Mouse (Mus musculus): ENCODE measurements at regions not wholly inside any gene's neighbourhood (a gene's known extent, or its start where the extent isn't known, plus 50 kb on each side); places are given as distances from the start of the nearest gene placed in this dataset.

- DNase-seq (ENCODE audit: low read depth), result no peak
These were observed 590.0 kb downstream of the Iqcm start for GRCm38 (mm10) chr8:76038526-76038925.

GRCm38 (mm10) chr8:76052003-76052402 lies 603.5 kb downstream of the Iqcm start:
- DNase-seq (ENCODE audit: low read depth), result no peak

GRCm38 (mm10) chr8:76067721-76068120 lies 619.2 kb downstream of the Iqcm start:
- DNase-seq (ENCODE audit: low read depth), result peak; percentile 73

DNA sequence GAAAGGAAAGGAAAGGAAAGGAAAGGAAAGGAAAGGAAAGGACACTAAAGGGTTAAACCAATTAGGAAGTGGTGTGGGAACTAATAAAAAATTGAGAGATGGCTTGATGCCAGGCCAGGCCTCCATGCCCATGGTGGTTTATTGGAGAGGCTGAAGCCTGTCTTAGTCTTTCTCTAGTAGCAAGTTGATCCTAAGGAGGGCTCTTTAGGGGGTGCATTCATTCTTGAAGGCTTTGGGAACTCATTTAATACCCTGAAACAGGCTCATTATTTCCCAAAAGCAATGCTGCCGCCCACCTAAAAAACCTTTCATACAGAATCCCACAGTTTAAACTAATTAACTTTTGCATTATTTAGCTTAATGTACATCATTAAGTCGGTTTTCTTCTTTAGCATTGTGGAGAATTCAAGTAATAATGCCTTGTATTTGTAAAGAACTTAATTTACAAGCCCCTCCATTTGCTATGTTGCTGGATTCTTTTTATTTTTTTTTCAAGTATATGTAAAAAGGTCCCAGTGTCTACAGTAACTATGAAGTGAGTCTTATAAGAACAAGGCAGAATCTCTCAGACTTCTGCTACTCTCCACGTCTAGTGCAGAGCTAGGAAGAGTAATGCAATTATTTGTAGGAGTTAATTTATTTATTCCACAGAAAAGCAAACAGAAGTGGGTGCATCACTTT lies 624.3 kb downstream of the Iqcm start:
- no peak for DNase-seq (ENCODE audit: low read depth)

- no peak for DNase-seq (ENCODE audit: low read depth)
These were observed 672.2 kb downstream of the Iqcm start for GRCm38 (mm10) chr8:76120587-76121145.

GRCm38 (mm10) chr8:76127486-76127885 lies 679.0 kb downstream of the Iqcm start:
- DNase-seq (ENCODE audit: low read depth), result peak; percentile 8

DNA sequence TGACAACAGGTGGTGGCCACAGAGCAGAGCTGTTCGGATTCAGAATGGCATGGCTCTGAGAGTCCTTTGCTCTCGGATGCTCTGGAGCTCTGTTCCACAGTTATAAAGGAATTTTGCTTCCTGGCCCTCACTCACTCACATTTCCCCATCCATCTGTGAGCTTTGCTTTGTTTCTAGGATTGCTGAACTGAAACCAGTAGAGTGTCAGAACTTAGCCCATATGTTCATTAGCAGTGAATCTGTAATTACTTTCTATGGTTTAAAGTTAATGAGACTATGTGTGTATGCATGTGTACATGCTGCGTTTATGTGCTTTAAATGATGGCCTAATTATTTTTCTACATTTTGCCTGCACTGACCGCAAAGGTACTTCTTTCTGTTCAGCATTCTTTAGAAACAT lies 688.7 kb downstream of the Iqcm start:
- DNase-seq (ENCODE audit: low read depth), result no peak

GRCm38 (mm10) chr8:76148681-76149080 lies 700.2 kb downstream of the Iqcm start:
- no peak for DNase-seq (ENCODE audit: low read depth)

GRCm38 (mm10) chr8:76182520-76182919 lies 716.7 kb upstream of the Nr3c2 start:
- no peak for DNase-seq (ENCODE audit: low read depth)

- no peak for DNase-seq (ENCODE audit: low read depth)
These were observed 715.4 kb upstream of the Nr3c2 start for GRCm38 (mm10) chr8:76183836-76184235.

- DNase-seq (ENCODE audit: low read depth), result no peak
These were observed 711.9 kb upstream of the Nr3c2 start for GRCm38 (mm10) chr8:76187293-76187692.

DNA sequence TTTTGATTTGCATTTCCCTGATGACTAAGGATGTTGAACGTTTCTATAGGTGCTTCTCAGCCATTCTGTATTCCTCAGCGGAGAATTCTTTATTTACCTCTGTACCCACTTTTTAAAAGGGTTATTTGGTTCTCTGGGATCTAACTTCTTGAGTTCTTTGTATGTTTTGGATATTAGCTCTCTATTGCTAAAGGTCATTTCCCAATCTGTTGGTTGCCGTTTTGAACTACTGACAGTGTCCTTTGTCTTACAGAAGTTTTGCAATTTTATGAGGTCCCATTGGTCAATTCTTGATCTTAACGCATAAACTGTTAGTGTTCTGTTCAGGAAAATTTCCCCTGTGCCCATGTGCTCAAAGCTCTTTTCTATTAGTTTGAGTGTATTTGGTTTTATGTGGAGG lies 687.4 kb upstream of the Nr3c2 start:
- no peak for DNase-seq (ENCODE audit: low read depth)

- no peak for DNase-seq (ENCODE audit: low read depth)
These were observed 681.2 kb upstream of the Nr3c2 start for GRCm38 (mm10) chr8:76217819-76218580.

GRCm38 (mm10) chr8:76230847-76231246 lies 668.4 kb upstream of the Nr3c2 start:
- no peak for DNase-seq (ENCODE audit: low read depth)

- no peak for DNase-seq (ENCODE audit: low read depth)
These were observed 650.0 kb upstream of the Nr3c2 start for GRCm38 (mm10) chr8:76249194-76249593.

DNA sequence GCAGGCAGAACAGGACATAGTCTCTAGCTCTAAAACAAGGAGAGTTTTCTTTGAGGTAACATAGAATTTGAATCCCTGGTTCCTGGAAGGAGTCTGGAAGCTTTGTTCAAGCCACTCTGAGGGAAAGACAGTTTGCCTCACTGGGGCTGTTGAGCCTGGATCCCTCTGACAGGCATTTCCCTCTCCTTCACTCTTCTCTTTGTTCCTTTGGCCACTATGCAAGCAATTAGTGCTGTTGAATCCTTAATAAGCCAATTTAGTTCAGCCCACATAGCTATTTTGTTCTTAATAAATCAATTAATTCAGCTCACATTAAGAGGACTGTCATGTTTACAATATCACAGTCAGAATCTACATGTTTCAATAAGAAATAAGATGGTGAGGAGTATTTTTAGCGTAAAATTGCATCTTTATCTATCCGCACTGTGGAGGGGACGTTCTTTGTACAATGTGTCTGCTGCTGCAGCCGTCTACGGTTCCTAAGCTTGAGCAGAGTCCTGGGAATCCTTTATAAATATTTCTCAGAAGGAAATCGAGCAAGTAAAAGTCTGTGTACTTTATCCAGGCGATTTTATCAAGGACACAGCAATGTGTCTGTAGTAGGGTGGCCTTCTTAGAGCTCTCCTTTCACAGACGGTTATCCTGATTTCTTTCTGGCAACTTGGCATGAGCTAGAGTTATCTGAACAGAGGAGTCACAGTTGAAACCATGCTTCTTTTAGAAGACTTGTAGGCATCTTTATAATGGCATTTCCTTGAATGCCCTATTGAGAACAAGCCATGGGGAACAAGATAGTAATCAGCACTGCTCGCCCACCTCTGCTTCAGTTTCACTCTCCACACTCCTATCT lies 646.9 kb upstream of the Nr3c2 start:
- DNase-seq (ENCODE audit: low read depth), result no peak

Measured in NIH3T3 (cell line).